Mouse (Mus musculus) spleen, adult 2 months (tissue): ENCODE results near the gene B230118H07Rik. TPM values are rescaled to one million over a fixed set of nuclear protein-coding genes. Genes with fewer than 3 reads are reported as not detected.

Experiments
- DNase-seq, 2 experiments: peaks; one replicate each; pipeline versions ENCODE4 v3.0.0 to v3.0.0-alpha.2; 2012 to 2021; ENCODE audit warnings: low spot score in 2 of 2, low read depth in 1 of 2
- H3K27ac ChIP-seq: fragments of 200-500 bp; 2 replicates; pipeline ENCODE4 v1.5.1; 2012; ENCODE audit warnings: low read length, inconsistent platforms; ENCODE audit not compliant: insufficient read depth
- H3K27me3 ChIP-seq: fragments of 200-500 bp; 2 replicates; pipeline ENCODE4 v1.6.1; 2012; ENCODE audit warnings: mild to moderate bottlenecking, moderate library complexity, low read length, inconsistent platforms; ENCODE audit not compliant: control insufficient read depth, insufficient read depth
- H3K36me3 ChIP-seq: fragments of 200-500 bp; 2 replicates; pipeline ENCODE4 v1.6.1; 2012; ENCODE audit warnings: mild to moderate bottlenecking, low read length, inconsistent platforms; ENCODE audit not compliant: control insufficient read depth, insufficient read depth
- H3K4me1 ChIP-seq: fragments of 200-500 bp; 2 replicates; pipeline ENCODE4 v1.6.1; 2011; ENCODE audit warnings: inconsistent platforms; ENCODE audit not compliant: control insufficient read depth, insufficient read depth, insufficient read length
- H3K4me3 ChIP-seq: fragments of 200-500 bp; 2 replicates; pipeline ENCODE4 v1.5.1; 2011; ENCODE audit warnings: mild to moderate bottlenecking, inconsistent platforms; ENCODE audit not compliant: insufficient read depth, insufficient read length; ENCODE audit errors: extremely low read depth
- CTCF ChIP-seq: fragments of 200-500 bp; IDR thresholded peaks from 2 replicates; pipeline ENCODE4 v1.5.1; 2011; ENCODE audit warnings: mild to moderate bottlenecking, inconsistent platforms; ENCODE audit not compliant: insufficient read depth, insufficient read length, insufficient replicate concordance; ENCODE audit errors: extremely low read depth
- POLR2A ChIP-seq: fragments of 200-500 bp; IDR thresholded peaks from 2 replicates; pipeline ENCODE4 v1.6.1; 2011; ENCODE audit warnings: low read depth, low read length, inconsistent platforms
- WGBS: fragments of 180-500 bp; shearing (Covaris S2); methylation state at CpG from one replicate; pipeline ENCODE4 v1.1.7; 2018; 5-methylcytosine and 5-hydroxymethylcytosine counted together
- polyA plus RNA-seq: library from polyadenylated mRNA; depleted of rRNA; stranded (reverse); fragments of >200 nt; gene quantifications from 2 replicates; pipeline ENCODE4 v1.2.3, GENCODE M21; 2012

B230118H07Rik gene
- polyA plus RNA-seq, 1 experiment, result 0.54 TPM

GRCm38 (mm10) chr2:101638979-101639839 lies 10.1 kb downstream of the B230118H07Rik start:
- Histone ChIP-seq H3K27me3 (no peaks in the 10 kb centered on the region), H3K4me3 (no peak overlapping the region), H3K36me3 (no peaks in the 10 kb centered on the region), H3K27ac (no peak overlapping the region), H3K4me1 (peaks cover 3% of the 10 kb centered on the region; the same call in 1 of the 2 replicates)
- TF ChIP-seq CTCF, result no peak
- TF ChIP-seq POLR2A, result no peak
- 88% methylated on average over 7 of the region's 7 CpGs for WGBS
- DNase-seq, result no peak

GRCm38 (mm10) chr2:101628297-101629236 lies 20.8 kb downstream of the B230118H07Rik start:
- WGBS, result 26% methylated on average over 31 of the region's 31 CpGs
- H3K4me1 ChIP-seq, result peaks cover 7% of the 10 kb centered on the region; the same call in 1 of the 2 replicates
- H3K27ac ChIP-seq, result peak overlapping the region; percentile 48; the same call in 1 of the 2 replicates
- H3K36me3 ChIP-seq, result no peaks in the 10 kb centered on the region
- DNase-seq, result peak; percentile 38 to 45
- peak overlapping the region; percentile 69 for H3K4me3 ChIP-seq
- H3K27me3 ChIP-seq, result peaks cover 2% of the 10 kb centered on the region; the same call in 1 of the 2 replicates
- TF ChIP-seq CTCF (no peak), POLR2A (no peak)

- no peaks in the 10 kb centered on the region for H3K36me3 ChIP-seq
- no peak overlapping the region for H3K27ac ChIP-seq
- H3K4me3 ChIP-seq, result no peak overlapping the region
- TF ChIP-seq CTCF (no peak), POLR2A (no peak)
- peaks cover 2% of the 10 kb centered on the region; the same call in 1 of the 2 replicates for H3K27me3 ChIP-seq
- DNase-seq, result no peak
- peaks cover 7% of the 10 kb centered on the region; the same call in 1 of the 2 replicates for H3K4me1 ChIP-seq
Observed at GRCm38 (mm10) chr2:101627227-101627626, 22.1 kb downstream of the B230118H07Rik start.

GRCm38 (mm10) chr2:101624526-101624925 lies 24.8 kb downstream of the B230118H07Rik start, which contains the start of gene Rag2:
TSS of gene Rag2 (plus strand) at chr2:101624718.
- 17% methylated on average over 4 of the region's 4 CpGs for WGBS
- no peak for DNase-seq
- H3K27ac ChIP-seq, result no peak within 1 kb of the TSS
- no peak within 1 kb of the TSS for H3K4me3 ChIP-seq
- TF ChIP-seq CTCF (no peak), POLR2A (no peak)
- peaks cover 12% of the 10 kb centered on the region; the same call in 1 of the 2 replicates for H3K4me1 ChIP-seq
- H3K27me3 ChIP-seq, result peaks cover 3% of the 10 kb centered on the region
- H3K36me3 ChIP-seq, result no peaks in the 10 kb centered on the region

- no peak for DNase-seq
- TF ChIP-seq CTCF (no peak), POLR2A (no peak)
- Histone ChIP-seq H3K4me1 (peaks cover 12% of the 10 kb centered on the region; the same call in 1 of the 2 replicates), H3K4me3 (no peak overlapping the region), H3K27me3 (peaks cover 3% of the 10 kb centered on the region), H3K36me3 (no peaks in the 10 kb centered on the region), H3K27ac (no peak overlapping the region)
- 44% methylated on average over 2 of the region's 2 CpGs for WGBS
Observed at GRCm38 (mm10) chr2:101624011-101624410, 25.3 kb downstream of the B230118H07Rik start.

GRCm38 (mm10) chr2:101623042-101623441 lies 26.3 kb downstream of the B230118H07Rik start:
- 29% methylated on average over 2 of the region's 2 CpGs for WGBS
- TF ChIP-seq POLR2A (no peak), CTCF (no peak)

More at GRCm38 (mm10) chr2:101623042-101623441, 26.3 kb downstream of the B230118H07Rik start:
- H3K36me3 ChIP-seq, result no peaks in the 10 kb centered on the region
- peaks cover 3% of the 10 kb centered on the region for H3K27me3 ChIP-seq
- peaks cover 10% of the 10 kb centered on the region; the same call in 1 of the 2 replicates for H3K4me1 ChIP-seq
- no peak overlapping the region for H3K4me3 ChIP-seq
- no peak overlapping the region for H3K27ac ChIP-seq
- no peak for DNase-seq
